Mouse (Mus musculus) megakaryocyte progenitor cell, adult 5-6 weeks (primary cell): Measurements from ENCODE around the gene Atxn10. TPM values are rescaled to one million over a fixed set of nuclear protein-coding genes. Genes with fewer than 3 reads are reported as not detected.

Source experiments
- ATAC-seq: replicated peaks from 2 replicates; pipeline ENCODE4 v1.8.0; 2016; ENCODE audit warnings: mild to moderate bottlenecking, moderate TSS enrichment, inconsistent platforms; ENCODE audit not compliant: poor library complexity
- total RNA-seq, 2 experiments: library from RNA; stranded (forward) in 1 of 2; stranded (reverse) in 1 of 2; fragments of 157-497, 149-512 nt in 1 of 2; fragments of 200-1000 nt in 1 of 2; gene quantifications; 2 replicates each; pipeline versions ENCODE4 v1.2.3 to v1.2.4; 2015 to 2017

Gene Atxn10
- total RNA-seq (2015) (148 and 163 TPM in 2 replicates), total RNA-seq (2017) (73.1 and 89.4 TPM in 2 replicates)

DNA sequence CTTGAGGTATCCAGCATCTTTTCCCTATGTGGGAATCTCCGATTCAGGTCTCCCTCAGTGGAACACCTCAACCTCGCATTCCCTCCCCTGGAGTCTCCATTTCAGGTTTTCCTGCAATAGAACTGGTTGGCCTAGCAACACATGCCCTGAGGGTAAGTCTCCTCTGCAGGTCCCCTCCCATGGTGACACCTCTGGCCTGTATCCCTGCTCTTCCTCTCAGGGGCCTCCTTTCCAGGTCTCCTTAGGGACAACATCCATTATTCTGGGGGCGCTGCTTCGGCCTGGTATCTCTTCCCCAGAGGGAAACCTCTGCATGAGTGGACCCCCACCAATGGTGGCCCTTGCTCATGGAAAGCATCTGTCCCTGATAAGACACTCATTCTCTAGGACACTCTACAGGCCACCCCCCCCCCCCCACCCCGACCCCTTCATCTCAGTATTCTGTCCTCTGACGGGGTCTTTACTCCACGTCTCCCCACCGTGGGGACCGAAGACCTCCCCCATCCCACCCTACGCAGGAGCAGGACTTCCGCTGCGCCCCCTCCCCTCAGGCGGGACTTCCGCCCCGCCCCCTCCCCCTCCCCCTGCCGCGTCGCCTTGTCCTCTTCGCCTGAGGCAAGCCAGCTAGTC is at the start of gene Atxn10:
Atxn10 (plus strand) TSS at position 575 of the 630 bp plus-strand sequence.
- no peak for ATAC-seq

- no peak for ATAC-seq
Measured at GRCm38 (mm10) chr15:85294632-85295031, 41.4 kb upstream of the Atxn10 start.

DNA sequence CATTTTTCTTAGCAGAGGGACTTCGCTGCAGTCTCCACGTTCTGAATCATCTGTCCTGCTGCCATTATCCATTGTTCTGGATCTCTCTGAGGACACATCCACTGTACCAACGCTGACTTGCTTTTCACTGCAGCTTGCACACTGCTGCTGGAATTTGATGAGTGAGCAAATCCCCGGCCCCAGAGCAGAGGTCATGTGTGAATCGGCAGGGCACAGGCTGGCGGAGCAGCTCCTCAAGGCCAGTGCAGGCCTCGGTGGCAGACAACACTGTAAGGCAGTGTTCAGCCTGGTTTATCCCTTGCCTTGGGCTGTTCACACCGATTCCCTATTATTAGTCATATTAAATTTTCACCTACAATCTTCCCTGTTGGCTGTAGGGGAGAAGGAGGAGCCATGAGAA is 40.5 kb upstream of the Atxn10 start:
- ATAC-seq: no peak

- ATAC-seq: no peak
Measured at GRCm38 (mm10) chr15:85295977-85296376, 40.1 kb upstream of the Atxn10 start.

GRCm38 (mm10) chr15:85296538-85296937 is 39.5 kb upstream of the Atxn10 start:
- no peak for ATAC-seq

DNA sequence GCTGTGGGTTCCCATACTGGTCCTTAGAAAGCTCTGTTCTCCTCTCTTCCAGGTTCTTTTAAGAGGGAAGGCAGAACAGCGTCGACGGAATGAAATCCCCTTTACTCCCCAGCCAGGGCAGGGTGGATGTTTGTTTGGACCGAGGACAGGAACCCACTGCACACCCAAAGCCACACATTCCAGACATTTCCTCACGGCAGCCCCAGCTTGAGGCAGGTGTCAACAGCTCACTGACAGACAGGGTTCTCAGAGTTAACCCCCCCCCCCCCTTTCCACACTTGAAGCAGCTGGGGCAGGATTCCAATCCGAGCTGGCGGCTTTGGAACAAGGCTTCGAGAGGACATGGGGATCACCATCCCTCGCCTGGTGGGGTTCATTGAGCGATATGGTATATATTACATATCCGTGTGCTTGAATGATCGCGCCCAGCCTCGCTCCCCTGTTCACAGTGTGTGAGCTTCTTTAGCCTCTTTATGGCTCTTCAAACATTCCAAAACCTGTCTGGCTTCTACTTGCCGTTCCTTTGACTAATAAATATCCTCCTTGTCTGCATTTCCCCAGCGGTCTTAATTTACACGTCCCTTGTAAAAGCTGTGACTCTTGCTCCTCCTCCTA is 37.8 kb upstream of the Atxn10 start:
- no peak for ATAC-seq

- ATAC-seq: no peak
Measured at GRCm38 (mm10) chr15:85298946-85299345, 37.1 kb upstream of the Atxn10 start.

DNA sequence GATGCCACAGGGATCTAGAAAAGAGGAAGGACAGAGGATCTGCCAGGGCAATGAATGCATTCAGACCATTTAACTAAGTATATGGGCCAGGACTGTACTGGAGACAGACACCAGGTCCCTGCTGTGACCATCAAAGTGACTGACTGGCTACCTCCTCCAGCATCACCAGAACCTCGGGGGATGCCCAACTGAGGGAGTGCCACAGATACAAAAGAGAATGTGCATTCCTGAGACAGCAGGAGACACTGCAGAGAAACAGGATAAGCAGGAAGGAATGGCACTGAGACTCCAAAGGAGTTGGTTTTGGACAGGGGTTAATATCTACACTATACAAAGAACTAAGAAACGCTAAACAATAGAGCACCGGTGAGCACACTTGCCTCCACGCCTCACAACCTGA is 32.8 kb upstream of the Atxn10 start:
- no peak for ATAC-seq

DNA sequence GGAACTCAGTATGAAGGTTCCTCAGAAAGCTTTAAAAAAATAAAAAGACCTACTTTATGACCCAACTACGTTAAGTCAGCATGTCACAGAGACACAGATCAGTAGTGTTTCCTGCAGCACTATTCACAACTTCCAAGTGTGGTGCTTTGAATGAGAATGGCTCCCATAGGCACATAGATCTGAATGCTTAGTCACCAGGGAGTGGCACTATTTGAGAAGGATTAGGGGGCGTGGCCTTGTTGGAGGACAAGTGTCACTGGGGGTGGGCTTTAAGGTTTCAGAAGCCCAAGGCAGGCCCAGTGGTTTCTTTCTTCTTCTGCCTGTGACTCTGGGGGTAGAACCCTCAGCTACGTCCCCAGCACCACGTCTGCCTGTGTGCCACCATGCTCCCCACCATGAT is 32.1 kb upstream of the Atxn10 start:
- no peak for ATAC-seq

GRCm38 (mm10) chr15:85307061-85307660 is 28.9 kb upstream of the Atxn10 start:
- ATAC-seq: no peak

GRCm38 (mm10) chr15:85311058-85311657 is 24.9 kb upstream of the Atxn10 start:
- ATAC-seq: no peak

DNA sequence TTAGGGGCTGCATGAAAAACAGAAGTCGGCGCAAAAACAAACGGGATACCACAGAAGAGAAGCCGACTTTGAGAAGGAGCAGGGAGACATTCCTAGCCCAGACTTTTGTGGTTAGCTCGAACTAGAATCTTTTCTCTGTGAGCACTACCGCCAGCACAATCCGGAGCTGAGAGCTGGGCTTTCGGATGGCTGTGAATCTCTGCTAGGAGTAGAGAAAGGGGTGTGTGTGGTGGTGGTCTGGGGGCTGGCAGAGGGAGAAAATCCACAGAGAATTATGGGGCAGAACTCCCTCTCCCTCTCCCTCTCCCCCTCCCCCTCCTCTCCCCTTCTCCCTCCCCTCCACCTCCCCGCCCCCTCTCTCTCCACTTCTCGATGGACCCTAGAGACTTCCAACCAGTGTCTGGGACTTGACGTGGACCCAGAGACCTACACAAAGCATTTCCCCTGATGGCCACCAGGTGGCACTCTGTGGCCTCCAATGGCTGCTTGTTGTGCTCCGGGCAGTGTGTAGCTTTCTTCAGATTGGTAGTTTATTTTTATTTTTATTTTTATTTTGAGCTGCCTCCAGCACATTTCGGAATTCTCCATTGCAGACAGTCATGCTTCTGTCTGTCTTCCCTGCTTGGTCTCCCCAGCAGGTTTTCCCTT is 20.5 kb upstream of the Atxn10 start:
- peak; percentile 85 for ATAC-seq

DNA sequence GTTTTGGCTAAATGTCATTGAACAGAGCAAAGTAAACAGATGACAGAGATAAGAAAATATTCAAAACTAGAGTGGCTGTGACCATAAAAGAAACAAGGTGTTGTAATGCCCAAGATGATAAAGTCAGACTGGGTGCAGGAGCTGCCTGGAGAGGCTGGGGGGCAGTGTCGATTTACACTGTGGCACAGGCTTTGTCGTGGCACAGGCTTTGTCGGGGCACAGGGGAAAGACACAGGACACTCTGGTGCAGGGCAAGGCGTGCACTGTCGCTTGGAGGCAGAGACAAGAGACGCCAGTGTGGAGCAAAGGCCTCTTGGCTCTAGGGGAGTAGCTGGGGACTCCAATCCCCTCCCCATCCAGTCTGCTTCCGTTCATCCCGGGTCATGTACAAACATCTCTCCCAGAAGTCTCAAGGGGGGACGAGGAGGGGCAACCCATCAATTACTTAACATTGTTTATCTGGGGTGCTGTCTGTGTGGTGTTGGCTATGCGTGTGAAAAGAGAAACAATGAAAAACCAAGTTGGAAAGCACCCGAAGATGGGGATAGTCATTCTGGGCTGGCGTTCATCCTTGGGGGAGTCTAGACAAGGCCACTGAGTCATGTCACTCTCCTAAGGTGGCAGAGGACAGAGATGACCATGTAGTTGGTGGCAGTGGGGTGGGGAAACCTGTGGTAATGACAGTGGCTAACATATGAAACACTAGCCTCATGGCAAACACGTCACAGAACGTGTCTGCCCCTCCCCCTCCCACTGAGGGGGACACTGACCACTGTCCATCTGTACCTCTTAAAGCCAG is 19.5 kb upstream of the Atxn10 start:
- ATAC-seq: no peak

- ATAC-seq: no peak
Measured at GRCm38 (mm10) chr15:85319924-85320668, 15.9 kb upstream of the Atxn10 start.

- no peak for ATAC-seq
Measured at GRCm38 (mm10) chr15:85323214-85323613, 12.8 kb upstream of the Atxn10 start.

GRCm38 (mm10) chr15:85324426-85324825 is 11.6 kb upstream of the Atxn10 start:
- ATAC-seq: no peak

DNA sequence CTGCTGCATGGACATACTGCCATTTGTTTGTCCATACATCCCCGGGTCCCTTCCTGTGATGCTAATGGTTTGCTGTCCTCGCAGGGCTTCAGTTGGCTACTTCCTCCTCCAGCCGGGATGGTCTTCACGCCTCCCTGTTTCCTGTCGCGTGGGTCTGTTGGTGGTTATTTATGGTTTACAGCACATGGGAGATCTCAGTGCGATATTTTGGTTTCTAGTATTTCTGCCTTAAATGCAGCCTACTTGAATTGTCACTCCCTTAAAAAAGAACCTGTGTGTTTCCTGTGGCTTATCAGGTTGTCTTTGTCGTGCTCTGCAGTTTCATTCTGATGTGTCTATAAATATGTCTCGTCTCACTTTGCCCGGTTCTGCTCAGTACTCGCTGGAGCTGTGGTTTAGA is 8.2 kb upstream of the Atxn10 start:
- peak; percentile 53; the same call in 1 of the 2 replicates for ATAC-seq

DNA sequence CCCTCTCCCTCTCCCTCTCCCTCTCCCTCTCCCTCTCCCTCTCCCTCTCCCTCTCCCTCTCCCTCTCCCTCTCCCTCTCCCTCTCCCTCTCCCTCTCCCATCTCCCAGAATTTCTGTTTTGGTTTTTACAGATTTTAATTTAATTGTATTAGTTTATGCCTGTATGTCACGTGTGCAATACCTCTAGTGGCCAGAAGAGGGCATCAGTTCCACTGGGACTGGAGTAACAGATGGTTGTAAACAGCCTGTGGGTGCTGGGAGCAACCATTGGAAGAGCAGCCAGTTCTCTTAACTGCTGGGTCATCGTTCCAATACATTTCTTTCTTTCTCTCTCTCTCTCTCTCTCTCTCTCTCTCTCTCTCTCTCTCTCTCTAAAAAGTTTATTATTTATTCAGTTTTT is 7.6 kb upstream of the Atxn10 start:
- peak; percentile 53; the same call in 1 of the 2 replicates for ATAC-seq

- ATAC-seq: no peak
Measured at GRCm38 (mm10) chr15:85329096-85329495, 6.9 kb upstream of the Atxn10 start.

DNA sequence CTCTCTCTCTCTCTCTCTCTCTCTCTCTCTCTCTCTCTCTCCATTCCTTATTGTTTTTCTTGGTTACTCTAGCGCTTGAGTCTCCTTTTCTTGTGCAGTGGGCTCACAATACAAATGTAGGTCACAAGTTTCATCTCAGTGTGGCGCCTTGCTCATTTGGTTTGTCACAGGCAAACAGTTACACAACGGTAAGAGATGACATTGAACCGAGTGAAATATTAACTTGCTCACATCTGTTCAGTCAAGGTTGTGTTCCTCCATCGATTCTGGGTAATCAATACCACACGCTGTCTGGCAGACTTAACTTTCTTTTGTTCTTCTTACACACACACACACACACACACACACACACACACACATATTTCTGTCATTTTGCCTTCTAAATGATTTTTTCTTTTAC is 6.0 kb upstream of the Atxn10 start:
- no peak for ATAC-seq
